Mouse (Mus musculus): ENCODE results near the gene Pcp4l1.
A peak's percentile ranks its signal among the peaks of the same experiment; 100 is the strongest.
"Not testable (repeated sequence)": the region's sequence is repeated elsewhere in the genome, so short reads cannot be mapped to it uniquely, and the experiment has no call there.

The Pcp4l1 gene

GRCm38 (mm10) chr1:171187851-171188700 lies 8.0 kb downstream of the Pcp4l1 start:
- DNase-seq (ENCODE audit: low read depth, low spot score): no peak

- no peak for DNase-seq (ENCODE audit: low read depth, low spot score)
These were observed 10.4 kb downstream of the Pcp4l1 start for GRCm38 (mm10) chr1:171185655-171186054.

GRCm38 (mm10) chr1:171184314-171184713 lies 11.8 kb downstream of the Pcp4l1 start:
- no peak for DNase-seq (ENCODE audit: low read depth, low spot score)

GRCm38 (mm10) chr1:171183620-171184019 lies 12.4 kb downstream of the Pcp4l1 start:
- DNase-seq (ENCODE audit: low read depth, low spot score): no peak

GRCm38 (mm10) chr1:171183025-171183424 lies 13.0 kb downstream of the Pcp4l1 start:
- DNase-seq (ENCODE audit: low read depth, low spot score): no peak

- no peak for DNase-seq (ENCODE audit: low read depth, low spot score)
These were observed 16.4 kb downstream of the Pcp4l1 start for GRCm38 (mm10) chr1:171179487-171180171.

GRCm38 (mm10) chr1:171172779-171173178 lies 23.3 kb downstream of the Pcp4l1 start:
- DNase-seq (ENCODE audit: low read depth, low spot score): no peak

- DNase-seq (ENCODE audit: low read depth, low spot score): no peak
These were observed 24.9 kb downstream of the Pcp4l1 start for GRCm38 (mm10) chr1:171171138-171171537.

GRCm38 (mm10) chr1:171169913-171170312 lies 26.2 kb downstream of the Pcp4l1 start:
- no peak for DNase-seq (ENCODE audit: low read depth, low spot score)

GRCm38 (mm10) chr1:171168906-171169305 lies 27.2 kb downstream of the Pcp4l1 start:
- no peak for DNase-seq (ENCODE audit: low read depth, low spot score)

- DNase-seq (ENCODE audit: low read depth, low spot score): no peak
These were observed 30.3 kb downstream of the Pcp4l1 start for GRCm38 (mm10) chr1:171165629-171166345.

- DNase-seq (ENCODE audit: low read depth, low spot score): no peak
These were observed 31.8 kb downstream of the Pcp4l1 start for GRCm38 (mm10) chr1:171164258-171164657.

GRCm38 (mm10) chr1:171162526-171162925 lies 33.5 kb downstream of the Pcp4l1 start:
- DNase-seq (ENCODE audit: low read depth, low spot score): no peak

- no peak for DNase-seq (ENCODE audit: low read depth, low spot score)
These were observed 36.5 kb downstream of the Pcp4l1 start for GRCm38 (mm10) chr1:171159485-171159975.

- DNase-seq (ENCODE audit: low read depth, low spot score): no peak
These were observed 38.1 kb downstream of the Pcp4l1 start for GRCm38 (mm10) chr1:171157965-171158364.

GRCm38 (mm10) chr1:171156644-171157043 lies 39.4 kb downstream of the Pcp4l1 start:
- no peak for DNase-seq (ENCODE audit: low read depth, low spot score)

- no peak for DNase-seq (ENCODE audit: low read depth, low spot score)
These were observed 44.1 kb downstream of the Pcp4l1 start for GRCm38 (mm10) chr1:171151966-171152365.

GRCm38 (mm10) chr1:171150838-171151391 lies 45.2 kb downstream of the Pcp4l1 start:
- no peak for DNase-seq (ENCODE audit: low read depth, low spot score)

GRCm38 (mm10) chr1:171149974-171150760 lies 45.9 kb downstream of the Pcp4l1 start, which contains the start of the genes Sdhc and Mpz:
Gene Sdhc, minus strand, starts transcription at chr1:171150603.
Gene Mpz, plus strand, starts transcription at chr1:171150711.
- DNase-seq (ENCODE audit: low read depth, low spot score): peak; percentile 86

GRCm38 (mm10) chr1:171142981-171143380 lies 53.1 kb downstream of the Pcp4l1 start:
- DNase-seq (ENCODE audit: low read depth, low spot score): not testable (repeated sequence)
